Mouse (Mus musculus) heart, postnatal 0 days (tissue): ENCODE data around the gene Hspg2.

Source experiments
- CTCF ChIP-seq: IDR thresholded peaks from 2 replicates; pipeline ENCODE4 v1.5.1; 2016; ENCODE audit warnings: antibody characterized with exemption, control low read depth, low read depth
- EP300 ChIP-seq: IDR thresholded peaks from 2 replicates; pipeline ENCODE4 v1.6.1; 2016; ENCODE audit warnings: antibody characterized with exemption, low read depth

DNA sequence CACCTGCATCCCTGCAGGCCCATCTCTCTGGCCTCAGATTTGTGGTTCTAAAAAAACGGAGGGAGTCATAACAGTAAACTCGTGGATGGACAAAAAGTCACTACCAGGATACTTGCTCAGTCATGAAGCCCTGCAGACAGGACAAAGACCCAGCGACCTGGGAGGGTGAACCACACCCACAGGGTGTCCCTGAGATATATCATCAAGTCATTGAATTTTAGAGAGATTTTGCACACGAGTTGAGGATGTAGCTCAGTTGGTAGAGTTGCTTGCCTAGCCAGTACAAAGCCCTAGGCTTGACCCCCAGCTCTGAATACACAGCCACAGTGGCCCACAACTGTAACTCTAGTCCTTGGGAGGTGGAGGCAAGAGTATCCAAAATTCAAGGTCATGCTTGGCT lies 7.4 kb upstream of the Hspg2 start:
- TF ChIP-seq CTCF (no peak), EP300 (no peak)
